Mouse (Mus musculus) left cerebral cortex, adult 9 months (tissue): ENCODE measurements around the gene Casr.
A peak's percentile ranks its signal among the peaks of the same experiment; 100 is the strongest.

Source experiments
- DNase-seq, 2 experiments: peaks; one replicate each; pipeline ENCODE4 v3.0.0; 2022; ENCODE audit warnings: low spot score in 2 of 2

Gene Casr

GRCm38 (mm10) chr16:36516355-36516754 is 45.6 kb downstream of the Casr start:
- no peak for DNase-seq

- no peak for DNase-seq
Observed at GRCm38 (mm10) chr16:36507300-36507699, 54.6 kb downstream of the Casr start.

DNA sequence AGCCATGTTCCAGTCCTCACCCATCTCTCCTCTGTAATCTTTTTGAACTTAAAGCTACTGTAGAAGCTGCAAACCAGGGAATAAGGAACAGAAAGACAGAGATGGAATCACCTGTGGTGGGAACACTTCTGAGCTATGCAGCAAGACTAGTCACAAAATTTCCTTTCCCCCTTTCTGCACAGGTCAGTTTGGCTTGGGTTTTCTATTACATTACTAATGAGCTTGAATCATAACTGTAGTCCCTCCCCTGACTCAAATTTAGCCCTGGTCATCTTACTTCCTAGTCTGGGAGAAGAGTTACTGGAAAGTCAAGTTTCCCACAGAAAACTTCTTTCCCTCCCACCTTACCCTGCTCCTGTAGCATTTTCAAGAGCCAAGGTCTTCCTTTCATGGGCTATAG is 55.1 kb downstream of the Casr start:
- DNase-seq = no peak

DNA sequence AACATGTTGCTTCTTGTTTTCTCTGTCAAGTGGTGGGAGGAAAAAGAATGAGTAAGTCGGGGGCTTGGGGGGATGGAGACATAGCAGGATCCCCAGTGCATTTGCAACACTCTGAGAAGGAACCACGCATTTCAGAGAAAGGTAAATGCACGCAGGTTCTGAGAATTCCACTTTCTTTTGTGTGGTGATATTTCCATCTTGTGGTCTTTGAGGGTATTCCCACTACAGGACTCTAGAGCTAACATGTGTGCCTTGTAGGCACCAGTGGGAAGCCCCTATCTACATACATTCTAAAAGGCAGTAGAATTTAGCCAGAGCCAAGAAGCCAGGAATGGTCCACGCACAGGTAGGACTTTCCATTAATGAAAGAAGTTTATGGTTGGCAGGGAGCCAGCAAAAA is 56.0 kb downstream of the Casr start:
- no peak for DNase-seq

DNA sequence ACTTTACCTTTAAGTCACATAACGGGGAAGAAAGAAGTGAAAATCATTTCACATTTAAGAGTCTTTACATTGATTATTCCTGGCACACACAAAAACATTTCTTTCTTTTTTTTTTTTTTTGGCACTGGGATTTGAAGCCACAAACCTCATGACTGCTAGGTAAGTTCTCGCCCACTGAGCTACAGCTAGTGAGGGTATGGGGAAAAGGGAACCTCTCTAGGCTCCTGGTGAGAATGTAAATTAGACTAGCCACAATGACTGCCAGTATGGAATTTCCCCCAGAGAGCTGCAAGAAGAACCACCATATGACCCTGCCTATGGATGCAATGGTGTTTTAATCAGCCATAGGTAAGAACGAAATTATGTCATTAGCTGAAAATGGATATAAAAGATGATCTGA is 56.8 kb downstream of the Casr start:
- DNase-seq = no peak

- no peak for DNase-seq
Observed at GRCm38 (mm10) chr16:36502286-36502685, 59.7 kb downstream of the Casr start.

GRCm38 (mm10) chr16:36492420-36492819 is 69.5 kb downstream of the Casr start:
- DNase-seq = no peak

DNA sequence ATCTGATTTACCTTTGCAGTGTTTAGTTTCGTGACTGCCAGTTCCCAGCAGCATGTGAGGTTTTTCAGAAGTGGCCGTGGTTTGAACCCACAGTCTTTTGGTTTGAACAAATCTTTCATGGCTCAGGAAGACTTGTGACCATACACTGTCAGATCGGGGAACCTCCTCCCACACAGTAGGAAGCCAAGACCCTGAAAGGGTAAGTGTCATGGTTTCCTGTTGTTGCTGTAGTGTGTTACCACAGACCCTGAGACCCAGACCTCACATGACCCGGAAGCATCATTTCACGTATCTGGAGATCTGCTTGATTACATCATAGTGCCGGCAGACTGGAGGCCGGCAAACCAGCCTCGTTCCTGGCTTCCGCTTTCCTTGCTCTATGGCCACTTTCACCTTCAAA is 85.1 kb downstream of the Casr start:
- DNase-seq = no peak

DNA sequence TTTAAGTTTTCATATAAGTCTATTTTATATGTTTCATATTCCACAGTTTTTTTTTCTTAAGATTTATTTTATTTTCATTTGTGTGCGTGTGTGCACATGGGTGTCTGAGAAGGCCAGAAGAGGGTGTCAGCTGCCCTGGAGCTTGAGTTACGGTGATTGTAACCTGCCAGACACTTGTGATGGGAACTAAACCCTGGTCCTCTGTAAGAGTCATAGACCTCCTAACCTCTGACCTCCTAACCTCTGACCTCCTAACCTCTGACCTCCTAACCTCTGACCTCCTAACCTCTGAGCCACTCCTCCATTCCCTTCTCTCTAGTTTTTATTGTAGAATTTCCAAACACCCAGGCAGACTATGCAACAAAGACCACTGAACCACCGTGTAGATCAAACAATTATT is 86.4 kb downstream of the Casr start:
- no peak for DNase-seq

- DNase-seq = no peak
Observed at GRCm38 (mm10) chr16:36474849-36475248, 87.1 kb downstream of the Casr start.

- peak in 1 of 2 experiments; percentile 38 for DNase-seq
Observed at GRCm38 (mm10) chr16:36473217-36474216, 88.4 kb downstream of the Casr start.

GRCm38 (mm10) chr16:36471066-36471633 is 90.8 kb downstream of the Casr start:
- DNase-seq = no peak

DNA sequence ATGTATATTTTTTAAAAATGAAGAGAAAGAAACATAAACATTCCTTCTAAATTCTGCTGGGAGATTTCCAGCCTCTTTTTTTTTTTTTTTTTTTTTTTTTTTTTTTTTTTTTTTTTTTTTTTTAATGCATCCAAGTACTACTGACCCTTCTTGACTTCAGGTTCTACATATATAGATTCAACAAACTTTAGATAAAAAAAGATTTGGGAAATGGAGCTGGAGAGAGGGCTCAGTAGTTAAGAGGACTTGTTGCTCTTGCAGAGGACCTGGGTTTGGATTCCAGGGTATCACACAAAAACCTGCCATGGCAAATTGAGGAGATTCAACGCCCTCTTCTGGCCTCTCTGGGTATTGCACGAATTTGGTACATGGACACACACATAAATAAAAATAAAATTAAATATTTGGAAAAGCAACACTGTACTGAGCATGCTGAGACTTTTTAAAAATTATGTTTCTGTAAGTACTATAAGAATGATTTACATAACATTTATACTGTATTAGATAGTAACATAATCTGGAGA is 91.9 kb downstream of the Casr start:
- DNase-seq = no peak

GRCm38 (mm10) chr16:36469367-36469766 is 92.6 kb downstream of the Casr start:
- no peak for DNase-seq

- DNase-seq = no peak
Observed at GRCm38 (mm10) chr16:36468862-36469261, 93.1 kb downstream of the Casr start.

- DNase-seq = no peak
Observed at GRCm38 (mm10) chr16:36467936-36468335, 94.0 kb downstream of the Casr start.

DNA sequence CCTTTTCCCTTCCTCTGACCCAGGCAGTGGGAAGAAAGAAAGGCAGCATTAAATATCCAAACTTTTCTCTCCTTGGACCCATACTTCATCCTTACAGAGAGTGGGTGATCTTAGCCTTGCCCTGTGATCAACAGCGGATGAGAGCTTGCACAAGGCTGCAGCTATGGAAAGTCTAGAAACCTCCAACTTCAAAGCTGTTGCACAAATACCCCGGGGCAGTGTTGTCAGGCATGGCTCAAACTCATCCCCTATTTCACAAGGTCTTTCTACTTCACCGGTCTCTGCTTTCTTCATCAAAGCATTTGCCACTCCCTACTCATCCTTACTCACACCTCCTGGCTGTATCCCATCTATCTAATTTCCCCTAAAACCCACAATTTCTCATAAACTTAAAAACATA is 96.5 kb downstream of the Casr start:
- DNase-seq = no peak

GRCm38 (mm10) chr16:36464076-36464475 is 97.9 kb downstream of the Casr start:
- no peak for DNase-seq

GRCm38 (mm10) chr16:36460426-36460825 is 101.5 kb downstream of the Casr start:
- DNase-seq = no peak

GRCm38 (mm10) chr16:36455342-36455802 is 106.6 kb downstream of the Casr start, which contains the start of gene Stfa3:
Stfa3 (minus strand) TSS chr16:36455392.
- no peak for DNase-seq
